Mouse (Mus musculus) myocyte (in vitro differentiated cells): Measurements from ENCODE around the gene Hmgb2. TPM values are rescaled to one million over a fixed set of nuclear protein-coding genes. Genes with fewer than 3 reads are reported as not detected.

ENCODE experiments used
- H3K27me3 ChIP-seq: one replicate; pipeline ENCODE4 v1.6.1; 2011; ENCODE audit not compliant: control insufficient read depth, insufficient read depth, insufficient read length
- H3K36me3 ChIP-seq: one replicate; pipeline ENCODE4 v1.6.1; 2011; ENCODE audit not compliant: control insufficient read depth, insufficient read depth
- H3K4me2 ChIP-seq: one replicate; pipeline ENCODE4 v1.6.1; 2011; ENCODE audit warnings: low read depth, control low read depth
- H3K4me3 ChIP-seq: one replicate; pipeline ENCODE4 v1.5.1; 2011; ENCODE audit warnings: mild to moderate bottlenecking, control low read depth, moderate library complexity
- H3K79me2 ChIP-seq: one replicate; pipeline ENCODE4 v1.6.1; 2011; ENCODE audit not compliant: control insufficient read depth, insufficient read depth
- H3ac ChIP-seq: one replicate; pipeline ENCODE4 v1.6.1; 2011; ENCODE audit not compliant: control insufficient read depth, insufficient read length
- CEBPB ChIP-seq: IDR thresholded peaks from 2 replicates; pipeline ENCODE4 v1.6.1; 2011; ENCODE audit warnings: mild to moderate bottlenecking, moderate library complexity; ENCODE audit not compliant: poor library complexity, insufficient read depth, severe bottlenecking
- E2F4 ChIP-seq: IDR thresholded peaks from one replicate; pipeline ENCODE4 v1.6.1; 2011; ENCODE audit warnings: mild to moderate bottlenecking, control low read depth, moderate library complexity; ENCODE audit not compliant: insufficient read depth
- MAX ChIP-seq: IDR thresholded peaks from one replicate; pipeline ENCODE4 v1.6.1; 2011; ENCODE audit warnings: low read depth, mild to moderate bottlenecking, control low read depth
- MYOD1 ChIP-seq, 3 experiments: IDR thresholded peaks; one replicate each; pipeline ENCODE4 v1.6.1; 2011; ENCODE audit warnings: control low read depth in 2 of 3, low read depth in 2 of 3, mild to moderate bottlenecking in 2 of 3, moderate library complexity in 1 of 3; ENCODE audit not compliant: insufficient read length in 2 of 3, control insufficient read depth in 1 of 3
- MYOG ChIP-seq, 3 experiments: IDR thresholded peaks; one replicate each; pipeline ENCODE4 v1.6.1; 2011; ENCODE audit warnings: control low read depth in 2 of 3, low read depth in 2 of 3, mild to moderate bottlenecking in 2 of 3; ENCODE audit not compliant: insufficient read length in 2 of 3, control insufficient read depth in 1 of 3, insufficient read depth in 1 of 3
- POLR2A ChIP-seq: IDR thresholded peaks from one replicate; pipeline ENCODE4 v1.6.1; 2011; ENCODE audit warnings: low read depth, mild to moderate bottlenecking, control low read depth, moderate library complexity; ENCODE audit not compliant: insufficient read length
- POLR2AphosphoS2 ChIP-seq: IDR thresholded peaks from one replicate; pipeline ENCODE4 v1.6.1; 2011; ENCODE audit warnings: low read depth, control low read depth; ENCODE audit not compliant: insufficient read length
- REST ChIP-seq: IDR thresholded peaks from one replicate; pipeline ENCODE4 v1.6.1; 2011; ENCODE audit warnings: mild to moderate bottlenecking, control low read depth, moderate library complexity; ENCODE audit not compliant: insufficient read depth, insufficient read length
- SRF ChIP-seq: IDR thresholded peaks from one replicate; pipeline ENCODE4 v1.6.1; 2011; ENCODE audit warnings: low read depth; ENCODE audit not compliant: control insufficient read depth, insufficient read length
- TCF12 ChIP-seq: IDR thresholded peaks from one replicate; pipeline ENCODE4 v1.6.1; 2011; ENCODE audit warnings: mild to moderate bottlenecking, control low read depth; ENCODE audit not compliant: poor library complexity, insufficient read depth, severe bottlenecking
- TCF3 ChIP-seq: IDR thresholded peaks from one replicate; pipeline ENCODE4 v1.6.1; 2011; ENCODE audit warnings: low read depth, control low read depth; ENCODE audit not compliant: insufficient read length
- USF1 ChIP-seq: IDR thresholded peaks from one replicate; pipeline ENCODE4 v1.6.1; 2011; ENCODE audit warnings: low read depth, mild to moderate bottlenecking, control low read depth, moderate library complexity
- polyA plus RNA-seq: library from polyadenylated mRNA; unstranded; fragments of >200 nt; fragmentation: generic; extraction: Trizol; gene quantifications from one replicate; pipeline ENCODE4 v1.2.1, GENCODE M21; 2012; ENCODE audit warnings: missing spikeins

The Hmgb2 gene
- polyA plus RNA-seq, 1 experiment: 24.9 TPM

GRCm38 (mm10) chr8:57547581-57547980, 35.9 kb downstream of the Hmgb2 start:
- H3K36me3 ChIP-seq: no peaks in the 10 kb centered on the region
- no peak overlapping the region for H3K4me2 ChIP-seq
- H3K27me3 ChIP-seq: no peaks in the 10 kb centered on the region
- H3K4me3 ChIP-seq: no peak overlapping the region
- H3K79me2 ChIP-seq: no peaks in the 10 kb centered on the region
- no peak for TF ChIP-seq POLR2A
- TF ChIP-seq CEBPB: no peak
- TF ChIP-seq E2F4: no peak
- no peak for TF ChIP-seq TCF12
- TF ChIP-seq REST: no peak
- no peak for TF ChIP-seq SRF
- TF ChIP-seq MYOG (IDR thresholded peaks at IDR 0.05; ENCODE audit: control insufficient read depth in 1 of 3, insufficient read depth in 1 of 3, insufficient read length in 2 of 3, low read depth in 2 of 3): no peak
- no peak for TF ChIP-seq MAX
- no peak for TF ChIP-seq USF1
- TF ChIP-seq POLR2AphosphoS2: no peak
- no peak for TF ChIP-seq TCF3
- TF ChIP-seq MYOD1 (IDR thresholded peaks at IDR 0.05; ENCODE audit: control insufficient read depth in 1 of 3, insufficient read length in 2 of 3, low read depth in 2 of 3): no peak
- no peak overlapping the region for H3ac ChIP-seq

DNA sequence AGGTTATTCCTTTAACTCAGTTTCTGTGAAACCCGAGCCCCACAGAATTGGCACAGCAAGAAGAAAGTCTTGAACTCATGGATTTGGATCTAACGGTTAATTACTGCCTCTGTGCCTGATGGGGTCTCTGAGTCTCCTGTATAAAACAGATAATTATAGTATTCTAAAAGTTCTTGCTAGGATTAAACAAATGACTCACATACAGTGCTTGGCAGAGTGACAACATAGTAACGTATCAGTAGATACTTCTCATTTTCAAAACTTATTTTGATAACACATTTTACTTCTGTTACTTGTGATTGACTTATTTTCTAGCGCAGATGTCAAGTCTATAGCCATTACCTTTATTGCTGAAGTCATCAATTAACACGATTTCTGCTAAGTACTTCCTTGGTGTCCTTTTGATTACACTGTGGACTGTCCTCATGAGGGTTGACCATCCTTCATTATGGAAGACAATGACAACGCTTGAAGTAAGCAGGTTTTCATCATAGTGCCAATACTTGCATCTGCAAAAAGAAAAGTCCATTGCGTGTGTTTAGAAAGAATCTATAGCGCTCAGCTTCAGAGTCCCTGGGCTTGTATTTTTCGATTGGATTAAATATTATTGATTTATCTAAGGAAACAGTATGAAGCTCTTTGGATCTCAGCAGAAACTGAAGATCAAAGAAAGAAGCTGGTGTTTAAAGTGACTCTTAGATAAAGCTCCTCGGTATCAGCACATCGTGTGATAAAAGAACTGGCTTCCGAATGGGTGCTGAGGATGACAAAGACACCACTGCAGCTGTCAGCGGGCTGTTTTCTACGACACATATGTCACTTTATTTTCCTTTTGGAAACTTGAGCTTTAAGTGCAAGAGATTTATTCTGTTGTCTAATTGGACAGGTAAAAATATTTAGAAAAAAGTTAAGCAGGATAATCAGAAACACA, 40.7 kb downstream of the Hmgb2 start:
- Histone ChIP-seq H3K79me2 (no peaks in the 10 kb centered on the region), H3K4me3 (no peak overlapping the region), H3K4me2 (no peak overlapping the region), H3K27me3 (no peaks in the 10 kb centered on the region), H3ac (no peak overlapping the region), H3K36me3 (no peaks in the 10 kb centered on the region)
- TF ChIP-seq POLR2AphosphoS2 (no peak), MAX (no peak), REST (no peak), POLR2A (no peak), USF1 (no peak), CEBPB (no peak), MYOG (IDR thresholded peaks at IDR 0.05; ENCODE audit: control insufficient read depth in 1 of 3, insufficient read depth in 1 of 3, insufficient read length in 2 of 3, low read depth in 2 of 3) (no peak), TCF3 (no peak), MYOD1 (IDR thresholded peaks at IDR 0.05; ENCODE audit: control insufficient read depth in 1 of 3, insufficient read length in 2 of 3, low read depth in 2 of 3) (no peak), TCF12 (no peak), SRF (no peak), E2F4 (no peak)

GRCm38 (mm10) chr8:57560926-57561325, 49.2 kb downstream of the Hmgb2 start:
- Histone ChIP-seq H3K4me2 (no peak overlapping the region), H3ac (no peak overlapping the region), H3K4me3 (no peak overlapping the region), H3K79me2 (no peaks in the 10 kb centered on the region), H3K36me3 (no peaks in the 10 kb centered on the region), H3K27me3 (no peaks in the 10 kb centered on the region)
- TF ChIP-seq TCF12 (no peak), USF1 (no peak), SRF (no peak), REST (no peak), E2F4 (no peak), MAX (no peak)

- H3K79me2 ChIP-seq: no peaks in the 10 kb centered on the region
- TF ChIP-seq MYOD1 (IDR thresholded peaks at IDR 0.05; ENCODE audit: control insufficient read depth in 1 of 3, insufficient read length in 2 of 3, low read depth in 2 of 3) (no peak), POLR2A (no peak), POLR2AphosphoS2 (no peak), CEBPB (no peak), REST (no peak), TCF3 (no peak), MAX (no peak)
- no peaks in the 10 kb centered on the region for H3K36me3 ChIP-seq
- no peak overlapping the region for H3K4me3 ChIP-seq
- no peak overlapping the region for H3ac ChIP-seq
- no peaks in the 10 kb centered on the region for H3K27me3 ChIP-seq
- no peak overlapping the region for H3K4me2 ChIP-seq
Measured at GRCm38 (mm10) chr8:57562741-57563140, 51.0 kb downstream of the Hmgb2 start.

GRCm38 (mm10) chr8:57563726-57564125, 52.0 kb downstream of the Hmgb2 start:
- H3K27me3 ChIP-seq: no peaks in the 10 kb centered on the region
- no peaks in the 10 kb centered on the region for H3K36me3 ChIP-seq
- H3ac ChIP-seq: no peak overlapping the region
- no peak for TF ChIP-seq POLR2AphosphoS2
- TF ChIP-seq MYOG (IDR thresholded peaks at IDR 0.05; ENCODE audit: control insufficient read depth in 1 of 3, insufficient read depth in 1 of 3, insufficient read length in 2 of 3, low read depth in 2 of 3): no peak
- TF ChIP-seq REST: no peak
- no peak for TF ChIP-seq USF1
- no peak for TF ChIP-seq MYOD1 (IDR thresholded peaks at IDR 0.05; ENCODE audit: control insufficient read depth in 1 of 3, insufficient read length in 2 of 3, low read depth in 2 of 3)
- no peak for TF ChIP-seq TCF3
- no peaks in the 10 kb centered on the region for H3K79me2 ChIP-seq
- H3K4me3 ChIP-seq: no peak overlapping the region
- H3K4me2 ChIP-seq: no peak overlapping the region
